Mouse (Mus musculus) kidney, adult 9 months (tissue): ENCODE results near the gene Rassf5.

ENCODE experiments used
- DNase-seq: peaks from one replicate; pipeline ENCODE4 v3.0.0; 2022

Rassf5 gene

DNA sequence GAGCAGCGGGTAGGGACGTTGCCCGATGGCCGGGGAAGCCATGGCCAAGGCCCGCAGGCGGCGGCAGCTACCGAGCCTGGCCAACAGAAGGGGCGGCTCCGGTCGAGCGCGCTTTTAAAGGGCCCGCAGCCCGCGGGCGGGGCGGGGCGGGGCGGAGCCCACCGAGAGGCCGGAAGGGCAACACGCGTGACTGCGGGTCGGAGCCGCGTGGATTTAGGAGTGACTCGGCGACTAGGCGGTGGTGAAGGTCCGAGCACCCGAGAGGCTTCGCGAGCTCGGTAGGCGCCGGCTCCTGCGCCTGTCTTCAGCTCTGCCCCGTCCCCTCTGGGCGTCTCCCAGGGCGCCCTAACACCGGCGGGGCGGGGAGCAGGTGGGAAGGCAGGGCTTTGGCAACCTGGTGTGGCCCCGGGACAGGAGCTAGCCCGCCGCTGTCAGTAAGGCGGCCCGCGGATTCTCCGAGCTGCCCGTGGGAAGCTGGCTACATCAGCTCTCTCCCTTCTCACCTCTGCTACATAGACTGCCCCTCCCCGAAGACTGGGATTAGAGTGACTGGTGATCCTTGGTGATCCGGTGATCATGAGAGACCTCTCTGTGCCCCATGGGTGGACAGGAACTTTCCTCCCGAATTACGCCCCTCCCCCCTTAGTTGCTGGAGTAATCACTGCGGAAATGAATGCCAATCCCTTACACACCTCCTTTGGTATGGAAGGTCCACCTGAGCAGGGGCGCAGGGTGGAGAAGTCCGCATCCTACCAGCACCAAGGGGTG, at the start of gene Rassf5:
Gene Rassf5, minus strand, starts transcription at position 170 of the 768 bp plus-strand sequence.
- peak; percentile 80 for DNase-seq

GRCm38 (mm10) chr1:131293922-131294250, 48.8 kb upstream of the Rassf5 start:
- no peak for DNase-seq

- DNase-seq: no peak
Measured at GRCm38 (mm10) chr1:131293221-131293921, 48.3 kb upstream of the Rassf5 start.

DNA sequence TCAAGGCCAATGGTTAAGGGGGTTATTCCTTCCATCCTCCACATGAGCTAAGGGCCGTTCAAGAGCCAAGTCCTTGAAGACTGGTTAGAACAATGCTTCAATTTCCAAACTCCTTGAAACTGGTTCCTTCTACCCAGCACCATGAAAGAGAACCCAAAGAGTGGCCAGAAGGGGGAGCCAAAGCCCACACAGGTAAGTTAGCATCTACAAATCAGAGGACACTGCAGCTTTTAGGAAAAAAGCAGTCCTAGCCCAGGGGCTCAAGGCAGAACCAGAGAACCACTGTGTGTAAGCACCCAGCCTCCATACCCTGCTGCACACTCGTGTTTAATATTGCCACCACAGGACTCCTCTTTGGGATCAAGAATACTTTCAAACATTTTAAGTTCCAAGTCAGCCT, 45.6 kb upstream of the Rassf5 start:
- DNase-seq: peak; percentile 81

DNA sequence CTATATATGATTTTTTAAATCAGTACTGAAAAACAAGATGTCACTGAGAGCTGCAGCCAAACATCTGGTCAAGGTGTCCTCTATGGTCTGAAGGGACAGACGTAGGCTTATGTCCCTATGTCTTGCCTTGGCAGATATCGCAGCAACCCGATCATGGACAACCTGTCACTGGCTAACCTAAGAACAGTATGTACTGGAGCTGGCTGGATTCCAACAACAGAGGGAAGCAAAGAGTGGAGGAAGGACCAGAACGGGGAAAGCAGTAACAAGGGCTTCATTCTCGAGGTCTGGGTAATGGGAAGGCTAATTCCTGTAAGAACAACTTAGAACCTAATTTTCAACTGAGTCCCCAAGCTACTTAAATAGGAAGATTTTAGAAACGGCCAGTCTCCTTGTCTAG, 43.9 kb upstream of the Rassf5 start:
- DNase-seq: no peak

DNA sequence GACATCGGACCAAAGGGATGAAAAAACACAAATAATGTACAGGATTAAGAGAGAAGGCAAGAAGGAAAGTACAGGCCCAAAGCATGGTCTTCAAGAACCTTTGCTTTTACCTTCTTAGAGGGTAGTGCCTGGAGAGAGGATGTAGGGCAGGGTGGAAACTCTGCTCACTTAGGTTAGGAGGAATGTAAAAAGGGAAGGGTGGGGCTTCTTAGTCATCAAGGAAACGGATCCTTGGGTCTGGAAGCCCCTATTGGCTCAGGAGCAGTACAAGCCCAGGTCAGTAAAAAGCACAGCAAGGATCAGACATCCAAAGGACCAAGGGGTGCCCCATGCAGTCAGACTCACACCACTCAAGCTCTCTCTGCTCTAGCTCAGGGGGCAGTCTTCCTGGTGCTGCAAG, 42.2 kb upstream of the Rassf5 start:
- no peak for DNase-seq

DNA sequence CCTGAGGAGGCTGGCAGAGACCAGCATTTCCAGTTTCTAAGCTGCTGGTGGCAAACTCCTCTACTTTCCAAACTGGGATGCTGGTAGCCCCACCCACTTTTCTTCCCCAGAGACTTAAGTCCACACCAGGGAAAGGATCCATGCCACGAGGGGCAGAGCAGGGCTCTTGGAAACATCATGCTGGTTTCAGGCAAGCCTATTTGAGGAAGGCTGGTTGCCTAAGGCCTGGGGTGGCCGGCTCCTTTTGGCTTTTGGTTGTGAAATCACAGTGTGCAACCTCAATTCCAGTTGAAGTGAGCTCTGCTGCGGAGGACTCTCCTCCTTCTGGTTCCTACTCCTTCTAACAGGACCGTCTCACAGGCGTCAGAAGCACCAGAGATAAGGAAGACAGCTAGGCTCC, 41.7 kb upstream of the Rassf5 start:
- DNase-seq: no peak

- DNase-seq: no peak
Measured at GRCm38 (mm10) chr1:131284616-131285015, 39.6 kb upstream of the Rassf5 start.

GRCm38 (mm10) chr1:131284167-131284566, 39.1 kb upstream of the Rassf5 start:
- DNase-seq: no peak

GRCm38 (mm10) chr1:131281731-131282130, 36.7 kb upstream of the Rassf5 start:
- DNase-seq: no peak

- DNase-seq: no peak
Measured at GRCm38 (mm10) chr1:131280280-131280679, 35.2 kb upstream of the Rassf5 start.

- DNase-seq: no peak
Measured at GRCm38 (mm10) chr1:131279456-131279776, 34.4 kb upstream of the Rassf5 start, which contains the start of gene Ikbke. TSS of gene Ikbke (minus strand) at chr1:131279606.

DNA sequence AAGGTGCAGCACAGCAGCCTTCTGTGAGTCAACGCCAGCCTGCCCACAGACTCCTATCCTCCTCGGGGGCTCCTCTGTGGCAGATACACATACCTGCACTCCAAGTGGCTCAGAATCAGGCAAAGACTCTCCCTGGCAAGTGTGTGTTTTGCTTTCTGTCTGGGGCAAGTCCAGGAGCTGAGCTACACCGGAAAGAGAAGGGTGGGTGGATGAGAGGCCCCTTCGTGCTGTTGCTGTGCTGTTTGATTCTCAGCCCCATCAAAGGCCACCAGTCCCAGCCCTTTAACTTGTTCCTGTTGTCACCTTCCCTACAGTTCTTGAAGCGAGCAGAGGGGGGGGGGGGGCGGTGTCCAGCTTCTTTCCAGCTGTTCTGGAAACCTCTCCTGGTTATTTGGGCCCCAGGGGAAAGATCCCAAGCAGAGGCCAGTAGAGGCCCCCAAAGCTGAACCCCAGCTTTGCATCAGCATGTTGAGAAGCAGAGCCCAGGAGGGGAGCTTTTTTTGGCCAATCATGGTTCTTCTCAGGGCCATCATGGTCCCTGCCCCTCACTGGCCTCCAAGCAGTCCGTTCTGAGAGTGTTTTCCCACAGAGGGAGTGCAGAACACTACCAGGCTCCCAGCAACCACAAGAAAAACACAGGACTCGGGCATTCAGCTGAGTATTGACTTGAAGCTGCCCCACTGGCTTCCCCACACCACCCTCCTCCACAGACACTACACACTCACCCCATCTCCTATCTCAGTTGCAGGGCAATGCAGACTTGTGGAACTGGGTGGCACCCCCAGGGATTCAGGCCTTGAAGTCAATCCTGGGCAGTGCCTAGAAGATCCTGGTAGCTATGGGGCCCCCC, 33.8 kb upstream of the Rassf5 start:
- no peak for DNase-seq

- DNase-seq: peak; percentile 50
Measured at GRCm38 (mm10) chr1:131276831-131277230, 31.8 kb upstream of the Rassf5 start.

- no peak for DNase-seq
Measured at GRCm38 (mm10) chr1:131275577-131275976, 30.5 kb upstream of the Rassf5 start.

- peak; percentile 84 for DNase-seq
Measured at GRCm38 (mm10) chr1:131274725-131275539, 29.9 kb upstream of the Rassf5 start.

GRCm38 (mm10) chr1:131269797-131270578, 24.9 kb upstream of the Rassf5 start:
- peak; percentile 83 for DNase-seq

DNA sequence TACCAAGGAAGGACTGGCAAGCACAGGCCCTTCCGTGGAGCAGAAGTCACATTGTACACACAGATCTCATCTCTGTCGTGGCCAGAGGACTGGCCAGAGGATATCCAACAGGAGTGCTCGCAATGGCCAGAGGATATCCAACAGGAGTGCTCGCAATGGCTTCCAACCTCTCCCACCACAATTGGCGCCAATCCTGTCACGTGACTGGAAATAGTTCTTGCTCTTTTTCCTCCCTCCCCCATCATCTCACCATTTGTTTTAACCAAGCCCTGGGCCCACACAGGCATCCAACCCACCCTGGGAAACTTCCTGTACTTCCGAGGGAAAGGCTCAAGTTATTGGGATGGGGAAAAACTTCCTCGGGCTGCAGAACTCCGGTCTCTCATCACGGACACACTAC, 23.7 kb upstream of the Rassf5 start:
- DNase-seq: no peak

GRCm38 (mm10) chr1:131263905-131264304, 18.8 kb upstream of the Rassf5 start:
- DNase-seq: no peak

GRCm38 (mm10) chr1:131260309-131260656, 15.2 kb upstream of the Rassf5 start:
- peak; percentile 66 for DNase-seq

- DNase-seq: no peak
Measured at GRCm38 (mm10) chr1:131259632-131260308, 14.7 kb upstream of the Rassf5 start.
